Mouse (Mus musculus): ENCODE data around the gene Cbx4. TPM values are rescaled to one million over a fixed set of nuclear protein-coding genes. Genes with fewer than 3 reads are reported as not detected.

Cbx4 gene
- polyA plus RNA-seq, 1 experiment from 2014 or later, result 11.5 TPM

- H3K4me3 ChIP-seq, result no peak overlapping the region
- peak; percentile 41; the same call in 1 of the 2 replicates for ATAC-seq
- 0 out of 2 replicates have a peak overlapping the region, but pooled peaks have one; percentile 32 for H3K9ac ChIP-seq
- no peak overlapping the region; the same call in 1 of the 2 replicates for H3K27ac ChIP-seq
- no peaks in the 10 kb centered on the region for H3K9me3 ChIP-seq (replicated peaks)
- H3K36me3 ChIP-seq (ENCODE audit: poor library complexity, severe bottlenecking), result no peaks in the 10 kb centered on the region
- H3K27me3 ChIP-seq, result no peaks in the 10 kb centered on the region; the same call in 1 of the 2 replicates
- H3K4me2 ChIP-seq, result peak overlapping the region; percentile 38
- whole genome bisulfite sequencing, result 44% methylated on average over 23 of the region's 23 CpGs
- peaks cover 38% of the 10 kb centered on the region for H3K4me1 ChIP-seq
Observed at GRCm38 (mm10) chr11:119125929-119126861, 40.2 kb upstream of the Cbx4 start.

GRCm38 (mm10) chr11:119124536-119124935, 38.5 kb upstream of the Cbx4 start:
- H3K4me3 ChIP-seq, result no peak overlapping the region
- no peak overlapping the region for H3K4me2 ChIP-seq
- whole genome bisulfite sequencing, result 90% methylated on average over 6 of the region's 6 CpGs
- ATAC-seq, result no peak
- H3K36me3 ChIP-seq (ENCODE audit: poor library complexity, severe bottlenecking), result no peaks in the 10 kb centered on the region
- no peak overlapping the region for H3K9ac ChIP-seq
- no peaks in the 10 kb centered on the region; the same call in 1 of the 2 replicates for H3K27me3 ChIP-seq
- peaks cover 34% of the 10 kb centered on the region for H3K4me1 ChIP-seq
- H3K27ac ChIP-seq, result no peak overlapping the region
- no peaks in the 10 kb centered on the region for H3K9me3 ChIP-seq (replicated peaks)

- no peak overlapping the region for H3K9ac ChIP-seq
- no peak overlapping the region for H3K4me3 ChIP-seq
- ATAC-seq, result no peak
- H3K9me3 ChIP-seq (replicated peaks), result no peaks in the 10 kb centered on the region
- no peaks in the 10 kb centered on the region; the same call in 1 of the 2 replicates for H3K27me3 ChIP-seq
- H3K36me3 ChIP-seq (ENCODE audit: poor library complexity, severe bottlenecking), result no peaks in the 10 kb centered on the region
- no peak overlapping the region for H3K4me2 ChIP-seq
- WGBS, result 79% methylated on average over 5 of the region's 5 CpGs
- H3K4me1 ChIP-seq, result peaks cover 35% of the 10 kb centered on the region
- H3K27ac ChIP-seq, result no peak overlapping the region
Observed at GRCm38 (mm10) chr11:119123522-119124319, 37.7 kb upstream of the Cbx4 start.

- Histone ChIP-seq H3K9ac (no peak overlapping the region), H3K4me3 (no peak overlapping the region), H3K9me3 (replicated peaks) (no peaks in the 10 kb centered on the region), H3K27ac (no peak overlapping the region), H3K4me1 (peaks cover 30% of the 10 kb centered on the region), H3K36me3 (ENCODE audit: poor library complexity, severe bottlenecking) (no peaks in the 10 kb centered on the region), H3K4me2 (no peak overlapping the region), H3K27me3 (no peaks in the 10 kb centered on the region; the same call in 1 of the 2 replicates)
- ATAC-seq, result no peak
- WGBS, result 87% methylated on average over 5 of the region's 5 CpGs
Observed at GRCm38 (mm10) chr11:119122396-119122795, 36.4 kb upstream of the Cbx4 start.

- WGBS, result 19% methylated on average over 7 of the region's 7 CpGs
- H3K4me1 ChIP-seq, result peaks cover 21% of the 10 kb centered on the region
- H3K27ac ChIP-seq, result 0 out of 2 replicates have a peak overlapping the region, but pooled peaks have one; percentile 44
- no peak overlapping the region for H3K4me2 ChIP-seq
- H3K4me3 ChIP-seq, result no peak overlapping the region
- no peaks in the 10 kb centered on the region; the same call in 1 of the 2 replicates for H3K27me3 ChIP-seq
- H3K9me3 ChIP-seq (replicated peaks), result no peaks in the 10 kb centered on the region
- no peaks in the 10 kb centered on the region for H3K36me3 ChIP-seq (ENCODE audit: poor library complexity, severe bottlenecking)
- peak overlapping the region; percentile 19; the same call in 1 of the 2 replicates for H3K9ac ChIP-seq
- ATAC-seq, result peak; percentile 59
Observed at GRCm38 (mm10) chr11:119118905-119119304, 32.9 kb upstream of the Cbx4 start.

GRCm38 (mm10) chr11:119117945-119118344, 31.9 kb upstream of the Cbx4 start:
- no peak for ATAC-seq
- 58% methylated on average over 7 of the region's 7 CpGs for WGBS
- no peaks in the 10 kb centered on the region for H3K9me3 ChIP-seq (replicated peaks)
- no peak overlapping the region for H3K4me2 ChIP-seq
- no peaks in the 10 kb centered on the region for H3K27me3 ChIP-seq
- H3K27ac ChIP-seq, result no peak overlapping the region
- H3K9ac ChIP-seq, result no peak overlapping the region
- no peak overlapping the region for H3K4me3 ChIP-seq
- peaks cover 21% of the 10 kb centered on the region for H3K4me1 ChIP-seq
- H3K36me3 ChIP-seq (ENCODE audit: poor library complexity, severe bottlenecking), result no peaks in the 10 kb centered on the region

GRCm38 (mm10) chr11:119116992-119117391, 31.0 kb upstream of the Cbx4 start:
- 73% methylated on average over 4 of the region's 4 CpGs for WGBS

GRCm38 (mm10) chr11:119112721-119113120, 26.7 kb upstream of the Cbx4 start:
- Histone ChIP-seq H3K9me3 (replicated peaks) (no peaks in the 10 kb centered on the region), H3K4me3 (no peak overlapping the region), H3K9ac (no peak overlapping the region), H3K27me3 (0 out of 2 replicates have a peak, but pooled peaks cover 4% of the 10 kb centered on the region), H3K27ac (no peak overlapping the region), H3K36me3 (ENCODE audit: poor library complexity, severe bottlenecking) (no peaks in the 10 kb centered on the region), H3K4me2 (no peak overlapping the region), H3K4me1 (0 out of 2 replicates have a peak, but pooled peaks cover 5% of the 10 kb centered on the region)
- ATAC-seq, result no peak

More at GRCm38 (mm10) chr11:119116992-119117391, 31.0 kb upstream of the Cbx4 start:
- Histone ChIP-seq H3K9ac (no peak overlapping the region), H3K4me2 (no peak overlapping the region), H3K9me3 (replicated peaks) (no peaks in the 10 kb centered on the region), H3K27ac (no peak overlapping the region), H3K4me3 (no peak overlapping the region), H3K4me1 (peaks cover 21% of the 10 kb centered on the region), H3K27me3 (no peaks in the 10 kb centered on the region), H3K36me3 (ENCODE audit: poor library complexity, severe bottlenecking) (no peaks in the 10 kb centered on the region)
- no peak for ATAC-seq

- H3K27ac ChIP-seq, result no peak overlapping the region
- WGBS, result 5% methylated on average over 7 of the region's 7 CpGs
- H3K4me1 ChIP-seq, result 0 out of 2 replicates have a peak, but pooled peaks cover 5% of the 10 kb centered on the region
- no peak for ATAC-seq
- no peak overlapping the region for H3K9ac ChIP-seq
- H3K4me3 ChIP-seq, result no peak overlapping the region
- no peaks in the 10 kb centered on the region for H3K36me3 ChIP-seq (ENCODE audit: poor library complexity, severe bottlenecking)
- H3K27me3 ChIP-seq, result 0 out of 2 replicates have a peak, but pooled peaks cover 4% of the 10 kb centered on the region
- H3K4me2 ChIP-seq, result no peak overlapping the region
- H3K9me3 ChIP-seq (replicated peaks), result no peaks in the 10 kb centered on the region
Observed at GRCm38 (mm10) chr11:119111345-119111744, 25.3 kb upstream of the Cbx4 start.

- H3K4me3 ChIP-seq, result no peak overlapping the region
- H3K9me3 ChIP-seq (replicated peaks), result no peaks in the 10 kb centered on the region
- no peak overlapping the region for H3K9ac ChIP-seq
- H3K4me2 ChIP-seq, result no peak overlapping the region
- no peaks in the 10 kb centered on the region for H3K36me3 ChIP-seq (ENCODE audit: poor library complexity, severe bottlenecking)
- 80% methylated on average over 9 of the region's 9 CpGs for WGBS
- peaks cover 7% of the 10 kb centered on the region for H3K4me1 ChIP-seq
- H3K27me3 ChIP-seq, result 0 out of 2 replicates have a peak, but pooled peaks cover 4% of the 10 kb centered on the region
- no peak for ATAC-seq
- no peak overlapping the region for H3K27ac ChIP-seq
Observed at GRCm38 (mm10) chr11:119109415-119110071, 23.5 kb upstream of the Cbx4 start.

GRCm38 (mm10) chr11:119108573-119109263, 22.7 kb upstream of the Cbx4 start:
- no peaks in the 10 kb centered on the region for H3K36me3 ChIP-seq (ENCODE audit: poor library complexity, severe bottlenecking)
- peaks cover 7% of the 10 kb centered on the region for H3K4me1 ChIP-seq
- H3K9me3 ChIP-seq (replicated peaks), result no peaks in the 10 kb centered on the region
- no peak overlapping the region for H3K4me3 ChIP-seq
- H3K27ac ChIP-seq, result no peak overlapping the region
- no peak for ATAC-seq
- WGBS, result 79% methylated on average over 10 of the region's 10 CpGs
- no peak overlapping the region for H3K4me2 ChIP-seq
- 0 out of 2 replicates have a peak, but pooled peaks cover 4% of the 10 kb centered on the region for H3K27me3 ChIP-seq
- no peak overlapping the region for H3K9ac ChIP-seq

Data from forebrain, embryonic 13.5 days (tissue).